Mouse (Mus musculus): ENCODE measurements around the gene Eif4e3.

DNA sequence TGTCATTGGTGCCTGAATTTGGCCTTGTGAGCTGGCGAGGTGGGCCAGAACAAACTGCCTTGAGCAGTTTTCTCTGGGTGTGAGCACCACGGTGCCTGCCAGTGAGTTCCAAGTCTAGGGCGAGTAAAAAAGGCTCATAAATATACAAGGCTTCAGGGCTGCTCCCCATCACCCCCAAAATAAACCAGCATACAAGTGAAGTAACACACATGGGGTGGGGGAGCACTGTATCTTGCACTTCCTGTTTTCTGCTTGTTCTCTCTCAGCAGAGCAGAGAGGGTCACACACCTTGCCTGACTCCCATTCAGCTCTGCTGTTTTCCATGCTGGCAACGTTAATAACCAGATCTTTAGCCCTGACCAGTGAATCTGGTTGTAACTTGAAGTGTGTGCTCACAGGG lies 29.1 kb downstream of the Eif4e3 start:
- TF ChIP-seq POLR2A (IDR thresholded peaks at IDR 0.05; ENCODE audit: low read depth, low read length) (no peak), CTCF (conservative IDR thresholded peaks at IDR 0.05; ENCODE audit: insufficient read depth, insufficient read length, low read depth, low read length) (no peak)

Measured in kidney, adult 2 months (tissue).